Mouse (Mus musculus): Measurements from ENCODE around the gene Otud7a. TPM values are rescaled to one million over a fixed set of nuclear protein-coding genes. Genes with fewer than 3 reads are reported as not detected.

Gene Otud7a
- total and polyA plus RNA-seq, 3 experiments, result not detected

- H3K79me2 ChIP-seq (ENCODE audit: control insufficient read depth, insufficient read depth, low read length, poor library complexity), result no peaks in the 10 kb centered on the region
- no peak for DNase-seq (ENCODE audit: low read depth, low spot score)
Observed at GRCm38 (mm10) chr7:63504202-63504601, 59.7 kb downstream of the Otud7a start.

DNA sequence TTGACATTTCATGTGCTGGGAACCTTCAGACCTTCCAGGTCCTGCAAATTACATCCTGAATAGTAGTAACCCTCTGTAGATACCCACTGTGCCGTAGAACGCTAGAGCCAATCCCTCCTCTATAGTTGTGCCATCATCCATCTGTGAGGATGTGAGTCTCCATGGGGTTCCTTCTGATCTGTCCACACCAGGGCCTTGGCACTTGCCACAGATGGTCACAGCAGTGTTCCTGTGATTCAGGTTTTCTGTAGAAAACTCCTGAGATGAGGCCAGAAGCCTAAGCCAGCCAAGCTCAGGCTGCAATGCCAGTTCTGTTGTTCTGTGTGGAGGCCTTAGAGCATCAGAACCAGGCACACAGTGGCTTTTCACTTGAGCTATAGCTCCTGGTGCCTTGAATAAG lies 63.5 kb downstream of the Otud7a start:
- Histone ChIP-seq H3K27me3 (ENCODE audit: control insufficient read depth in 1 of 2, insufficient read depth in 2 of 2, low read length in 2 of 2) (no peaks in the 10 kb centered on the region), H3K27ac (ENCODE audit: control insufficient read depth, low read depth, low read length) (no peak overlapping the region), H3K4me1 (ENCODE audit: control insufficient read depth in 1 of 2, insufficient read depth in 2 of 2, low read length in 2 of 2) (no peaks in the 10 kb centered on the region), H3K9me3 (replicated peaks; ENCODE audit: insufficient read depth, low read length) (no peaks in the 10 kb centered on the region), H3K79me2 (ENCODE audit: control insufficient read depth, insufficient read depth, low read length, poor library complexity) (no peaks in the 10 kb centered on the region), H3K9ac (ENCODE audit: control insufficient read depth, low read depth, low read length, poor library complexity, severe bottlenecking) (no peak overlapping the region), H3K4me3 (ENCODE audit: control insufficient read depth in 1 of 2, insufficient read depth in 1 of 2, low read depth in 2 of 2, low read length in 2 of 2) (no peak overlapping the region), H3K36me3 (ENCODE audit: control insufficient read depth in 1 of 2, insufficient read depth in 2 of 2, low read length in 2 of 2) (no peaks in the 10 kb centered on the region)
- TF ChIP-seq USF2 (IDR thresholded peaks at IDR 0.05; ENCODE audit: borderline replicate concordance in 1 of 2, insufficient read depth in 1 of 2, low read depth in 1 of 2, low read length in 2 of 2) (no peak), MYB (IDR thresholded peaks at IDR 0.05; ENCODE audit: low read depth, low read length) (no peak), RAD21 (IDR thresholded peaks at IDR 0.05; ENCODE audit: low read depth, low read length) (no peak), CHD1 (IDR thresholded peaks at IDR 0.05; ENCODE audit: low read depth, low read length) (no peak), NRF1 (IDR thresholded peaks at IDR 0.05; ENCODE audit: insufficient read depth, low read depth, low read length, poor library complexity, severe bottlenecking) (no peak), BHLHE40 (IDR thresholded peaks at IDR 0.05; ENCODE audit: borderline replicate concordance, low read depth, low read length) (no peak), POLR2A (IDR thresholded peaks at IDR 0.05; ENCODE audit: control insufficient read depth in 1 of 2, insufficient read depth in 1 of 2, low read depth in 1 of 2, low read length in 2 of 2, poor library complexity in 1 of 2) (no peak), CTCF (IDR thresholded peaks at IDR 0.05 in 2 of 3, conservative IDR thresholded peaks at IDR 0.05 in 1 of 3; ENCODE audit: control insufficient read depth in 1 of 3, insufficient read depth in 1 of 3, low read depth in 2 of 3, low read length in 3 of 3, poor library complexity in 1 of 3, severe bottlenecking in 1 of 3) (no peak), MEF2A (IDR thresholded peaks at IDR 0.05; ENCODE audit: extremely low read depth, insufficient replicate concordance, low read depth, low read length, poor library complexity, severe bottlenecking) (no peak), ELF1 (IDR thresholded peaks at IDR 0.05; ENCODE audit: low read depth, low read length) (no peak), MAZ (IDR thresholded peaks at IDR 0.05; ENCODE audit: low read depth, low read length) (no peak), KAT2A (conservative IDR thresholded peaks at IDR 0.05; ENCODE audit: low read depth, low read length) (no peak), E2F4 (IDR thresholded peaks at IDR 0.05; ENCODE audit: borderline replicate concordance, low read depth, low read length) (no peak), RCOR1 (IDR thresholded peaks at IDR 0.05; ENCODE audit: low read depth, low read length) (no peak), MAX (IDR thresholded peaks at IDR 0.05; ENCODE audit: low read length) (no peak)
- no peak for DNase-seq (ENCODE audit: low read depth, low spot score)

More at GRCm38 (mm10) chr7:63504202-63504601, 59.7 kb downstream of the Otud7a start:
- Histone ChIP-seq H3K27ac (ENCODE audit: control insufficient read depth, low read depth, low read length) (no peak overlapping the region), H3K36me3 (ENCODE audit: control insufficient read depth in 1 of 2, insufficient read depth in 2 of 2, low read length in 2 of 2) (no peaks in the 10 kb centered on the region), H3K9ac (ENCODE audit: control insufficient read depth, low read depth, low read length, poor library complexity, severe bottlenecking) (no peak overlapping the region), H3K9me3 (replicated peaks; ENCODE audit: insufficient read depth, low read length) (no peaks in the 10 kb centered on the region), H3K27me3 (ENCODE audit: control insufficient read depth in 1 of 2, insufficient read depth in 2 of 2, low read length in 2 of 2) (no peaks in the 10 kb centered on the region), H3K4me3 (ENCODE audit: control insufficient read depth in 1 of 2, insufficient read depth in 1 of 2, low read depth in 2 of 2, low read length in 2 of 2) (no peak overlapping the region), H3K4me1 (ENCODE audit: control insufficient read depth in 1 of 2, insufficient read depth in 2 of 2, low read length in 2 of 2) (no peaks in the 10 kb centered on the region)
- TF ChIP-seq CTCF (IDR thresholded peaks at IDR 0.05 in 2 of 3, conservative IDR thresholded peaks at IDR 0.05 in 1 of 3; ENCODE audit: control insufficient read depth in 1 of 3, insufficient read depth in 1 of 3, low read depth in 2 of 3, low read length in 3 of 3, poor library complexity in 1 of 3, severe bottlenecking in 1 of 3), result no peak
- TF ChIP-seq MAX (IDR thresholded peaks at IDR 0.05; ENCODE audit: low read length), result no peak
- no peak for TF ChIP-seq RAD21 (IDR thresholded peaks at IDR 0.05; ENCODE audit: low read depth, low read length)
- TF ChIP-seq MXI1 (IDR thresholded peaks at IDR 0.05; ENCODE audit: low read depth, low read length), result no peak
- TF ChIP-seq ZNF384 (IDR thresholded peaks at IDR 0.05; ENCODE audit: low read depth, low read length), result no peak
- no peak for TF ChIP-seq RCOR1 (IDR thresholded peaks at IDR 0.05; ENCODE audit: low read depth, low read length)
- TF ChIP-seq E2F4 (IDR thresholded peaks at IDR 0.05; ENCODE audit: borderline replicate concordance, low read depth, low read length), result no peak
- TF ChIP-seq TCF12 (IDR thresholded peaks at IDR 0.05; ENCODE audit: low read depth, low read length), result no peak
- TF ChIP-seq ZKSCAN1 (IDR thresholded peaks at IDR 0.05; ENCODE audit: low read depth, low read length), result no peak
- TF ChIP-seq ZMIZ1 (IDR thresholded peaks at IDR 0.05; ENCODE audit: low read depth, low read length), result no peak
- no peak for TF ChIP-seq ETS1 (IDR thresholded peaks at IDR 0.05; ENCODE audit: low read depth, low read length)
- TF ChIP-seq UBTF (IDR thresholded peaks at IDR 0.05; ENCODE audit: borderline replicate concordance, insufficient read depth, low read depth, low read length), result no peak
- no peak for TF ChIP-seq NELFE (IDR thresholded peaks at IDR 0.05; ENCODE audit: low read depth, low read length)
- no peak for TF ChIP-seq SIN3A (IDR thresholded peaks at IDR 0.05; ENCODE audit: low read length)
- no peak for TF ChIP-seq POLR2A (IDR thresholded peaks at IDR 0.05; ENCODE audit: control insufficient read depth in 1 of 2, insufficient read depth in 1 of 2, low read depth in 1 of 2, low read length in 2 of 2, poor library complexity in 1 of 2)
